Mouse (Mus musculus) megakaryocyte, embryonic 14.5 days (primary cell): ENCODE measurements around the gene Il12b.
"Not testable (repeated sequence)": the region's sequence is repeated elsewhere in the genome, so short reads cannot be mapped to it uniquely, and the experiment has no call there.

ENCODE experiments used
- FLI1 ChIP-seq: IDR thresholded peaks from 2 replicates; pipeline ENCODE4 v1.6.1; 2012; ENCODE audit warnings: low read length, inconsistent platforms, mixed read lengths
- GATA1 ChIP-seq: IDR thresholded peaks from 3 replicates; pipeline ENCODE4 v1.6.1; 2012; ENCODE audit warnings: mixed read lengths, low read length, inconsistent platforms, borderline replicate concordance

- not testable (repeated sequence) for TF ChIP-seq GATA1, FLI1
Measured at GRCm38 (mm10) chr11:44452016-44452415, 52.2 kb downstream of the Il12b start.
